Mouse (Mus musculus): ENCODE measurements around the gene Plxna4. TPM values are rescaled to one million over a fixed set of nuclear protein-coding genes. Genes with fewer than 3 reads are reported as not detected.

Gene Plxna4
- polyA plus RNA-seq, 1 experiment, result 0.36 TPM

DNA sequence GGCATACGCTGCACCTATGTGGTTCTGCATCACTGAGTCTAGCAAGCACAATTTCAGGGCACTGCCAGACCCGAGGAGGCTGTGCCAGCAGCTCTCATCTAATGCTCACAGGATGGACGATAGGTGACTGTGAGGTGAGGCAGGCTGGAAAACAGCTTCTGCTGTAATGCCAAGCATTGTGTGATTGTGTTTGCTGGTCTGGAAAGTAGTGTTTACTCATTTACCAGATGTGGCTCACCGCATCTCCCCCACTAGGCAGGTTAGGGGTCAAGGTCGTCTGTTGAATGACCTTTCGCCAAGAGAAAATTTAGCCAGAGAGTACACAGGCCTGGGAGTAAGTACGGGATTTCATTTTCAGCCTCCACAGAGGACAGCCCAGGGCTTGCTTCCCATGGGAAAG is 377.9 kb downstream of the Plxna4 start:
- no peak overlapping the region for H3K4me3 ChIP-seq (ENCODE audit: insufficient read depth, low read depth, low read length)
- H3K4me1 ChIP-seq (ENCODE audit: control insufficient read depth, insufficient read depth, insufficient read length, low read length), result no peaks in the 10 kb centered on the region
- H3K27ac ChIP-seq (replicated peaks; ENCODE audit: low read depth, low read length), result no peak overlapping the region

- Histone ChIP-seq H3K4me1 (ENCODE audit: control insufficient read depth, insufficient read depth, insufficient read length, low read length) (no peaks in the 10 kb centered on the region), H3K4me3 (ENCODE audit: insufficient read depth, low read depth, low read length) (no peak overlapping the region), H3K27ac (replicated peaks; ENCODE audit: low read depth, low read length) (no peak overlapping the region)
Observed at GRCm38 (mm10) chr6:32208951-32209350, 379.0 kb downstream of the Plxna4 start.

- H3K4me3 ChIP-seq (ENCODE audit: insufficient read depth, low read depth, low read length), result no peak overlapping the region
- H3K4me1 ChIP-seq (ENCODE audit: control insufficient read depth, insufficient read depth, insufficient read length, low read length), result no peaks in the 10 kb centered on the region
- H3K27ac ChIP-seq (replicated peaks; ENCODE audit: low read depth, low read length), result no peak overlapping the region
Observed at GRCm38 (mm10) chr6:32204253-32204652, 383.7 kb downstream of the Plxna4 start.

DNA sequence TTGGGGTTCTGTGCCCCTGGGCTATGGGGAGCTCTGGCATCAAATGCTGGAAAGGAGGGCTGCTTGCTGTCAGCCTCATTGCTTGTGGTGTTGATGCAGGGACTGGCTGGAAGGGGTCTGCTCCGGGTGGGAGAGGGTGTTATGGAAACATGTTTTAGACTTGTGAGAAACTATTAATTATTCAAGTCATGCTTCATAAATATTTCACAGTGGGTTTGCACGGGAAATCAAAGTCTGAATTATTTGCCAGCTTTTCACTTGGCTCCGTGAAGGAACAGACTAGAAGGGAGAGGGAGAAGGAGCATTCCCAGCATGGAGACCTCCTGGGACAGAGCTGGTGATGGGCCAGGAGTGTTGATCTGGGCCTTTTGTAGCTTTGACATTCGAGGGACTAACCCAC is 384.6 kb downstream of the Plxna4 start:
- H3K27ac ChIP-seq (replicated peaks; ENCODE audit: low read depth, low read length), result no peak overlapping the region
- H3K4me1 ChIP-seq (ENCODE audit: control insufficient read depth, insufficient read depth, insufficient read length, low read length), result no peaks in the 10 kb centered on the region
- no peak overlapping the region for H3K4me3 ChIP-seq (ENCODE audit: insufficient read depth, low read depth, low read length)

DNA sequence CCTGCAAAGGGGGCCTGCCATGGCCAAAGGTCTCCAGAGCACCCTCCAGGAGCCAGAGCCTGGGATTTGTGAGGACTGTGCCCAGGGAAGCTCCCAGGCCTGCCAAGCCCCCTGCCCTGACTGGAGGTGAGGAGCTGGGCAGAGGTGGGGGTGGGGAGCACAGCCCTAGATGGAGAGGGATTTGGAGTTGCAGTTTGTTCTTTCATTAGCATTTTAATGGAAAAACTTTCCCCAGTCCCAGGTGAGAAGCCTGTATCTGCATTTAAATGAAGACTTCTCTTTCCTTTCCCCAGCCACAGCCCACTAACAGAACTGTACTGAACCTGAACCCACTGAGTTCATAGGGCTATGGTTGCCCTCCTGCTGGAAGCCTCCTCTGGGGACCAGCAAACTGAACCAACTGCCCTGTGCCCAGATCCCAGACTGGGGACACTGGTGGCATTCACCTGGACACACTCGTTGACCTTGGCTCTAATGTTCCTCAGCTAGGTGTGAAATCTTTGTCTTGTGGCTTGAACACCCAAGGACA is 385.3 kb downstream of the Plxna4 start:
- Histone ChIP-seq H3K4me3 (ENCODE audit: insufficient read depth, low read depth, low read length) (no peak overlapping the region), H3K4me1 (ENCODE audit: control insufficient read depth, insufficient read depth, insufficient read length, low read length) (no peaks in the 10 kb centered on the region), H3K27ac (replicated peaks; ENCODE audit: low read depth, low read length) (no peak overlapping the region)

DNA sequence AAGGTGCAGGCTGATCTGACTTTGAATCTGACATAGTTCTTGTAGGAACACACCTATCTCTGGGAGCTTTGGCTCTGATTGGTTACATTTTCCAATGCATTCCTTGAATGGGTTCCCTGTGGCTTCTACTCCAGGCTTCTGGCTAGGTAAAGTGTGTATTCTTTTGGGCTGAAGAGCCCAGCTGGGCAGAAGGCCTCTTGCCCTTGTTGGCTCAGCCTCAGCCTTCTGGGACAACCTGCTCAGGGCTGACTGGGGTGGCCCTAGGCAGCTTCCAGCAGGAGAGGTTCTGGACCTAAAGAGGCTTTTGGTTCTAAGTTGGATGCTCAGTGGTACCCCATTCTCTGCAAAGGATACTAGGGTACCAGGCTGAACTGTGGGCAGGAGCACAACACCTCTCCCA is 386.5 kb downstream of the Plxna4 start:
- no peaks in the 10 kb centered on the region for H3K4me1 ChIP-seq (ENCODE audit: control insufficient read depth, insufficient read depth, insufficient read length, low read length)
- H3K4me3 ChIP-seq (ENCODE audit: insufficient read depth, low read depth, low read length), result no peak overlapping the region
- H3K27ac ChIP-seq (replicated peaks; ENCODE audit: low read depth, low read length), result no peak overlapping the region

DNA sequence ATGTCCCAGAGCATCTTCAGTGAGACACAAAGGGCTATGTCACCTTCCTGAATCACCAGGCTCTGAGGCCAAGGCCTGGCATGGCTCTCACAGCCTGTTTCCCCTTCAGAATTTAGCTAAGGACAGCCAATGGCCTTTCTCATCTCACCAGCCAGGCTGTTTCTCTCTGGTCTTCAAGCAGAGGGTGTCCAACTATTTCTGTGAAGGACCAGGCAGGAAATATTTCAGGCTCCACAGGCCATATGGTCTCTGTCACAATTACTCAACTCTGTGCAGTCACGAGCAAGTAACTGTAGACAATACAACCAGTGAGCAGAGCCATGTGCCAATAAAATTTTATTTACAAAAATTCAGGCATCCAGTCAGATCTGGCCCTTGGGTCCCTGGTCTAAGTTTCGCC is 388.4 kb downstream of the Plxna4 start:
- no peaks in the 10 kb centered on the region for H3K4me1 ChIP-seq (ENCODE audit: control insufficient read depth, insufficient read depth, insufficient read length, low read length)
- no peak overlapping the region for H3K4me3 ChIP-seq (ENCODE audit: insufficient read depth, low read depth, low read length)
- no peak overlapping the region for H3K27ac ChIP-seq (replicated peaks; ENCODE audit: low read depth, low read length)

- H3K4me1 ChIP-seq (ENCODE audit: control insufficient read depth, insufficient read depth, insufficient read length, low read length), result no peaks in the 10 kb centered on the region
- no peak overlapping the region for H3K27ac ChIP-seq (replicated peaks; ENCODE audit: low read depth, low read length)
Observed at GRCm38 (mm10) chr6:32196913-32197312, 391.1 kb downstream of the Plxna4 start.

GRCm38 (mm10) chr6:32193046-32193445 is 394.9 kb downstream of the Plxna4 start:
- Histone ChIP-seq H3K4me3 (ENCODE audit: insufficient read depth, low read depth, low read length) (no peak overlapping the region), H3K4me1 (ENCODE audit: control insufficient read depth, insufficient read depth, insufficient read length, low read length) (no peaks in the 10 kb centered on the region), H3K27ac (replicated peaks; ENCODE audit: low read depth, low read length) (no peak overlapping the region)

More at GRCm38 (mm10) chr6:32196913-32197312, 391.1 kb downstream of the Plxna4 start:
- no peak overlapping the region for H3K4me3 ChIP-seq (ENCODE audit: insufficient read depth, low read depth, low read length)

DNA sequence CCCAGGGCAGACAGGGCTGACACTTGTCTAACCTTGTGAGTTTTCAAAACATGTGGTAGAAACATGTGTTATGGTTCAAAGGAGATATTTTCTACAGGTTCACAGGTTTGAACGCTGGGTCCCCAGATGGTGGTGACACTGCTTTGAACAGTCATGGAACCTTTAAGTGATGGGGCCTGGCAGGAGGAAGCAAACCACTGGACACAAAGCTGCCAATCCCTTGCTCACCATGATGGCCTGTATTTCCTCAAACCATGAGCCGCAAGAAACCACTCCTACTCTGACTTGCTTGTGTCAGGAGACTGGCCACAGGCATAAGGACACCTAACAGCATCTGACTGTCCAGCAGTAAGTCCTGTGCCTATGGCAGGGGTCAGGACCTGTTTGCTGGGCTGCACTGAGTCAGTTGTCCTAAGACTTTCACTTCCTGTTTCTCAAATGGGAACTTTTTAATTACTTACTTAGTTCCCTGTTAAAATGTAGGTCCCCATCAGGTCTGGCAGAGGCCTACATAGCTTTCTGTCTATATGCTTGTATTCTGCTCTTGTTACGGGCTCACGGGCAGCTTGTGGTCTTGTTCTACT is 403.5 kb downstream of the Plxna4 start:
- H3K4me3 ChIP-seq (ENCODE audit: insufficient read depth, low read depth, low read length), result no peak overlapping the region
- no peak overlapping the region for H3K27ac ChIP-seq (replicated peaks; ENCODE audit: low read depth, low read length)
- H3K4me1 ChIP-seq (ENCODE audit: control insufficient read depth, insufficient read depth, insufficient read length, low read length), result no peaks in the 10 kb centered on the region

- H3K4me3 ChIP-seq (ENCODE audit: insufficient read depth, low read depth, low read length), result no peak overlapping the region
- no peaks in the 10 kb centered on the region for H3K4me1 ChIP-seq (ENCODE audit: control insufficient read depth, insufficient read depth, insufficient read length, low read length)
- H3K27ac ChIP-seq (replicated peaks; ENCODE audit: low read depth, low read length), result no peak overlapping the region
Observed at GRCm38 (mm10) chr6:32183651-32184185, 404.3 kb downstream of the Plxna4 start.

GRCm38 (mm10) chr6:32180012-32180358 is 408.0 kb downstream of the Plxna4 start:
- no peak overlapping the region for H3K4me3 ChIP-seq (ENCODE audit: insufficient read depth, low read depth, low read length)
- no peaks in the 10 kb centered on the region for H3K4me1 ChIP-seq (ENCODE audit: control insufficient read depth, insufficient read depth, insufficient read length, low read length)
- H3K27ac ChIP-seq (replicated peaks; ENCODE audit: low read depth, low read length), result no peak overlapping the region

- no peak overlapping the region for H3K4me3 ChIP-seq (ENCODE audit: insufficient read depth, low read depth, low read length)
- no peaks in the 10 kb centered on the region for H3K4me1 ChIP-seq (ENCODE audit: control insufficient read depth, insufficient read depth, insufficient read length, low read length)
- no peak overlapping the region for H3K27ac ChIP-seq (replicated peaks; ENCODE audit: low read depth, low read length)
Observed at GRCm38 (mm10) chr6:32179346-32180011, 408.5 kb downstream of the Plxna4 start.

DNA sequence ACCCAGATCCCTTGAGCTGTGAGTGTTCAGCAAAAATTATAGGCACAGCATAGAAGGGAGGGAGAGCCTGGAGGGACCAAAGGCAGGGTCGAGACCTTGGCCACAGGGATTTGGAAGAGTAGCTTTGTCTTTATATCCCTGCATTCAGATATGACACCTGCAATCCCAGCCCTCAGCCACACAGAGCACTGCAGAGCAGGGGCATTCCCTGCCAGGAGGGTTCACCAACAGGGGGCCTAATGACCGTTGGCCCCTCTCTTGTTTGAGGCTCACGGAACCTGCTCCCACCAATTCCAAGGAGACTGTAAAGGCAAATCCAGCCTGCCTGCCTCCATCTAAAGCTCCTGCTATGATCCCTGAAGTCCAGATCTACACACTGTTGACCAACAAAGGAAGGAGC is 410.1 kb downstream of the Plxna4 start:
- Histone ChIP-seq H3K27ac (replicated peaks; ENCODE audit: low read depth, low read length) (no peak overlapping the region), H3K4me3 (ENCODE audit: insufficient read depth, low read depth, low read length) (no peak overlapping the region), H3K4me1 (ENCODE audit: control insufficient read depth, insufficient read depth, insufficient read length, low read length) (no peaks in the 10 kb centered on the region)

DNA sequence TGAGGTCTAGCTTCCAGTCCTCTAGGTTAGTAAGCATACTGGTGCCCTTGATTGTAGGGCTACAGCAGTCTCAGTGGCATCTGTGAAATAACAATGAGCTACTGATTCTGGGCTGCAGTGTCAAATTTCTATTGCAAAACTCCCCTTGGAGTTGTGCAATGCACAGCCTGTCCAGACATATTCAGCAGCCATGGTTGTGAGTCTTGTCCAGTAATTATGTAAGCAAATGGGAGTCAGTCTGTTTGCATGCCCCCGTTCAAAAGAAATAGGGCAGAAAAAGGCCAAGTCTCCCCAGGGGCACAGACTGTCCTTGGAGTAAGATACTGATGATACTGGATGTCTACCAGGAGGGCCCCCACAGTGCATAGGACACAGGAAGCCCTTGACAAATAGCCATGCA is 420.3 kb downstream of the Plxna4 start:
- Histone ChIP-seq H3K27ac (replicated peaks; ENCODE audit: low read depth, low read length) (no peak overlapping the region), H3K4me3 (ENCODE audit: insufficient read depth, low read depth, low read length) (no peak overlapping the region), H3K4me1 (ENCODE audit: control insufficient read depth, insufficient read depth, insufficient read length, low read length) (peaks cover 7% of the 10 kb centered on the region)

DNA sequence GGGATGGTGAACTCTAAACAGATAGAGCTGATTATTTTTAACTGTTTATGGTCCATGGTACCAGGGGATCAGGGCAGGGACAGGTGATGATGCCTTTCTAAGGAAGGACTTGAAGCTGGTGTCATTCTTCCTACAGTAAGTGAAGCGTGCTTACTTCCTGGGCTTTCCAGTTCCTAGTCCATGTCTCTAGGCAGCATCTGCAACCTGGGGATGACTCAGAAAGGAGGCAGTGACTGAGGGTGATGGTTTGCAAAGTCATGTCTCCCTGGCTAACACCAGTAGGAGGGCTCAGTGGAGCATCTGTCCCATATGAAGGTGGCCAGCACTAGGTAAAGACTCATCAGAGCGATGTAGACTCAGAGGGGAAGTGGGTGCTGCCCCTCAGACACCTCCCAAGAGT is 427.6 kb downstream of the Plxna4 start:
- no peak overlapping the region for H3K4me3 ChIP-seq (ENCODE audit: insufficient read depth, low read depth, low read length)
- H3K4me1 ChIP-seq (ENCODE audit: control insufficient read depth, insufficient read depth, insufficient read length, low read length), result no peaks in the 10 kb centered on the region
- no peak overlapping the region for H3K27ac ChIP-seq (replicated peaks; ENCODE audit: low read depth, low read length)

All from brown adipose tissue, adult 24 weeks (tissue).